In the genomic region with DNA sequence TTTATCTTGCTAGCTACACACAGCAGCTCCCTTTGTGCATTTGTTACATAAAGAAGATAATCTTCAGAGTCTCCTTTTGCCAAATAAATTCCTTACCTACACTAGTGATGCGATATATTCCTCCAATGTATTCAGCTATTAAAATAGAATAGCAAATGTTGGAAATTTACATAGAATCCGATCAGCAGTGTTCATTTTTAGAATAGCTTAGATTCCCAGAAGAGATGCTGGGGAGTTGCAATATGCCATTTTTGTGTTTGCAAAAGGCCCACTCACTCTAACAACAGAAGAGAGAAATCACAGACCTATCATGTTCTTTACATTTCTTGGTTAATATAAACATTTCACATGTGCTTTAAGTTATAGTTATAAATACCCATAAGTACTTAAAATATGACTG, we compare ENCODE assay signal across 16 mouse cellular contexts.
"Had no signal": no experiment of that assay in that cellular context is flagged by ENCODE, and none has a peak within 500 bp of the region (broad histone marks: within the 10 kb centered on the region; RNA-seq: fewer than 3 reads in every experiment).

No protein-coding gene starts in this region.

- H3K27me3 ChIP-seq: kidney, embryonic 15.5 days; liver, embryonic 13.5 days; neural tube, embryonic 13.5 days had no signal

- H3K4me2 ChIP-seq: kidney, embryonic 15.5 days; liver, embryonic 13.5 days; midbrain, embryonic 11.5 days; neural tube, embryonic 13.5 days had no signal

- ATAC-seq: midbrain, embryonic 16.5 days had no signal

- DNase-seq: kidney, adult 11 months; kidney, adult 8-10 months; kidney, postnatal 10 days; kidney, postnatal 36 days; liver, embryonic 13.5 days; lung, adult 2 months; lung, postnatal 14 days; lung, postnatal 4 days; thymus, adult 2 months; thymus, postnatal 14 days; thymus, postnatal 4 days had no signal

- H3K9ac ChIP-seq: kidney, embryonic 15.5 days; liver, embryonic 13.5 days; neural tube, embryonic 13.5 days had no signal

- H3K36me3 ChIP-seq: kidney, embryonic 15.5 days; liver, embryonic 13.5 days; neural tube, embryonic 13.5 days had no signal

- H3K27ac ChIP-seq: kidney, embryonic 15.5 days; liver, embryonic 13.5 days; neural tube, embryonic 13.5 days had no signal

- H3K4me1 ChIP-seq: kidney, embryonic 15.5 days; liver, embryonic 13.5 days; neural tube, embryonic 13.5 days had no signal

- H3K9me3 ChIP-seq: kidney, embryonic 15.5 days; neural tube, embryonic 13.5 days had no signal

- H3K4me3 ChIP-seq: kidney, embryonic 15.5 days; liver, embryonic 13.5 days; myocyte; neural tube, embryonic 13.5 days had no signal
